Mouse (Mus musculus) megakaryocyte, embryonic 14.5 days (primary cell): ENCODE measurements around the gene Acap3. TPM values are rescaled to one million over a fixed set of nuclear protein-coding genes. Genes with fewer than 3 reads are reported as not detected.

Experiments used
- H3K27me3 ChIP-seq: replicated peaks from 2 replicates; pipeline ENCODE3; 2012; ENCODE audit warnings: inconsistent platforms
- H3K36me3 ChIP-seq: replicated peaks from 2 replicates; pipeline ENCODE3; 2012; ENCODE audit warnings: low read length, inconsistent platforms, mixed read lengths
- H3K4me1 ChIP-seq: 2 replicates; pipeline ENCODE4 v1.6.1; 2012; ENCODE audit warnings: inconsistent platforms
- H3K4me3 ChIP-seq: replicated peaks from 2 replicates; pipeline ENCODE3; 2012; ENCODE audit warnings: moderate library complexity, mild to moderate bottlenecking, inconsistent platforms
- H3K9me3 ChIP-seq: 2 replicates; pipeline ENCODE4 v1.6.1; 2012; ENCODE audit warnings: inconsistent platforms
- FLI1 ChIP-seq: IDR thresholded peaks from 2 replicates; pipeline ENCODE4 v1.6.1; 2012; ENCODE audit warnings: low read length, inconsistent platforms, mixed read lengths
- GATA1 ChIP-seq: IDR thresholded peaks from 3 replicates; pipeline ENCODE4 v1.6.1; 2012; ENCODE audit warnings: mixed read lengths, low read length, inconsistent platforms, borderline replicate concordance
- polyA plus RNA-seq: library from polyadenylated mRNA; stranded (reverse); fragments of >175 nt; gene quantifications from 2 replicates; pipeline ENCODE4 v1.2.3, GENCODE M21; 2012; ENCODE audit warnings: low replicate concordance; ENCODE audit not compliant: insufficient read depth

Acap3 gene
- polyA plus RNA-seq, 1 experiment: 33.2 TPM

GRCm38 (mm10) chr4:155908281-155908680 lies 16.7 kb downstream of the Acap3 start:
- Histone ChIP-seq H3K4me1 (peaks cover 16% of the 10 kb centered on the region), H3K27me3 (peaks cover 5% of the 10 kb centered on the region), H3K9me3 (no peaks in the 10 kb centered on the region), H3K36me3 (peaks cover 52% of the 10 kb centered on the region), H3K4me3 (no peak overlapping the region)
- TF ChIP-seq GATA1 (no peak), FLI1 (no peak)

- Histone ChIP-seq H3K9me3 (no peaks in the 10 kb centered on the region), H3K27me3 (peaks cover 5% of the 10 kb centered on the region), H3K4me1 (peaks cover 16% of the 10 kb centered on the region), H3K4me3 (no peak overlapping the region), H3K36me3 (peaks cover 47% of the 10 kb centered on the region)
- TF ChIP-seq FLI1 (no peak), GATA1 (no peak)
Measured at GRCm38 (mm10) chr4:155908751-155909150, 17.1 kb downstream of the Acap3 start.

- Histone ChIP-seq H3K4me3 (no peak overlapping the region), H3K36me3 (no peaks in the 10 kb centered on the region)
- TF ChIP-seq GATA1: no peak
- no peak for TF ChIP-seq FLI1
Measured at GRCm38 (mm10) chr4:155932031-155932430, 40.4 kb downstream of the Acap3 start.

GRCm38 (mm10) chr4:155943049-155943452 lies 51.4 kb downstream of the Acap3 start:
- peaks cover 21% of the 10 kb centered on the region for H3K36me3 ChIP-seq
- H3K4me1 ChIP-seq: peaks cover 37% of the 10 kb centered on the region
- peak overlapping the region; percentile 92 for H3K4me3 ChIP-seq
- H3K9me3 ChIP-seq: no peaks in the 10 kb centered on the region
- H3K27me3 ChIP-seq: peaks cover 10% of the 10 kb centered on the region
- no peak for TF ChIP-seq FLI1
- no peak for TF ChIP-seq GATA1

More at GRCm38 (mm10) chr4:155932031-155932430, 40.4 kb downstream of the Acap3 start:
- Histone ChIP-seq H3K4me1 (peaks cover 9% of the 10 kb centered on the region; the same call in 1 of the 2 replicates), H3K9me3 (no peaks in the 10 kb centered on the region), H3K27me3 (peaks cover 27% of the 10 kb centered on the region)

- Histone ChIP-seq H3K4me3 (peak within 1 kb of the TSS; percentile 92), H3K36me3 (peaks cover 28% of the 10 kb centered on the region), H3K4me1 (peaks cover 39% of the 10 kb centered on the region), H3K9me3 (no peaks in the 10 kb centered on the region), H3K27me3 (peaks cover 10% of the 10 kb centered on the region)
- TF ChIP-seq FLI1 (peak; percentile 98; the same call in 1 of the 2 replicates), GATA1 (no peak)
Measured at GRCm38 (mm10) chr4:155943534-155944249, 52.1 kb downstream of the Acap3 start, which contains the start of gene Ube2j2. Gene Ube2j2 (plus strand): TSS chr4:155943831.

GRCm38 (mm10) chr4:155944271-155944670 lies 52.6 kb downstream of the Acap3 start:
- TF ChIP-seq GATA1 (no peak), FLI1 (no peak)

GRCm38 (mm10) chr4:155947094-155947493 lies 55.5 kb downstream of the Acap3 start:
- peaks cover 62% of the 10 kb centered on the region for H3K36me3 ChIP-seq
- H3K4me3 ChIP-seq: no peak overlapping the region
- no peaks in the 10 kb centered on the region for H3K9me3 ChIP-seq
- H3K4me1 ChIP-seq: peaks cover 39% of the 10 kb centered on the region
- TF ChIP-seq FLI1 (no peak), GATA1 (no peak)
- H3K27me3 ChIP-seq: no peaks in the 10 kb centered on the region

More at GRCm38 (mm10) chr4:155944271-155944670, 52.6 kb downstream of the Acap3 start:
- peak overlapping the region; percentile 92 for H3K4me3 ChIP-seq
- peaks cover 34% of the 10 kb centered on the region for H3K36me3 ChIP-seq
- peaks cover 10% of the 10 kb centered on the region for H3K27me3 ChIP-seq
- no peaks in the 10 kb centered on the region for H3K9me3 ChIP-seq
- peaks cover 39% of the 10 kb centered on the region for H3K4me1 ChIP-seq

- TF ChIP-seq GATA1: no peak
- no peak for TF ChIP-seq FLI1
- Histone ChIP-seq H3K27me3 (no peaks in the 10 kb centered on the region), H3K36me3 (peaks cover 79% of the 10 kb centered on the region), H3K4me1 (peaks cover 4% of the 10 kb centered on the region), H3K9me3 (no peaks in the 10 kb centered on the region), H3K4me3 (no peak overlapping the region)
Measured at GRCm38 (mm10) chr4:155955491-155955890, 63.9 kb downstream of the Acap3 start.

Other genes starting within 250 kb of the Acap3 start
- gene Gm10563, start 246.4 kb upstream of the Acap3 start, polyA plus RNA-seq: not detected in 2 replicates
- gene Mmp23, start 238.4 kb upstream of the Acap3 start, polyA plus RNA-seq: 3.7 TPM in 1 of 2 replicates, not detected in the other
- gene Mib2, start 222.6 kb upstream of the Acap3 start, polyA plus RNA-seq: 45.2 and 94.9 TPM in 2 replicates
- gene Fndc10, start 197.5 kb upstream of the Acap3 start, polyA plus RNA-seq: 0.44 and 4.7 TPM in 2 replicates
- gene Ssu72, start 187.0 kb upstream of the Acap3 start, polyA plus RNA-seq: 37.1 and 112 TPM in 2 replicates
- gene Tmem240, start 157.0 kb upstream of the Acap3 start, polyA plus RNA-seq: 1.2 and 3.2 TPM in 2 replicates
- 11.3 and 20.5 TPM in 2 replicates for gene Atad3a, start 130.7 kb upstream of the Acap3 start, polyA plus RNA-seq
- gene Vwa1, start 117.1 kb upstream of the Acap3 start, polyA plus RNA-seq: 0.41 and 1.4 TPM in 2 replicates
- gene Tmem88b, start 105.9 kb upstream of the Acap3 start, polyA plus RNA-seq: 0.04 TPM in 1 of 2 replicates, not detected in the other
- gene Ankrd65, start 101.4 kb upstream of the Acap3 start, polyA plus RNA-seq: not detected in 2 replicates
- 10.2 and 29.9 TPM in 2 replicates for gene Mrpl20, start 88.9 kb upstream of the Acap3 start, polyA plus RNA-seq
- 8.4 and 15.4 TPM in 2 replicates for gene Ccnl2, start 79.3 kb upstream of the Acap3 start, polyA plus RNA-seq
- 60.6 and 341 TPM in 2 replicates for gene Aurkaip1, start 60.5 kb upstream of the Acap3 start, polyA plus RNA-seq
- 0.13 TPM in 1 of 2 replicates, not detected in the other for gene Mxra8, start 52.1 kb upstream of the Acap3 start, polyA plus RNA-seq
- gene Dvl1, start 44.4 kb upstream of the Acap3 start, polyA plus RNA-seq: 29.5 and 68.0 TPM in 2 replicates
- 0.22 and 1.7 TPM in 2 replicates for gene Tas1r3, start 28.5 kb upstream of the Acap3 start, polyA plus RNA-seq
- 1.5 and 3.5 TPM in 2 replicates for gene Cptp, start 22.4 kb upstream of the Acap3 start, polyA plus RNA-seq
- gene Ints11, start 22.3 kb upstream of the Acap3 start, polyA plus RNA-seq: 12.5 and 14.1 TPM in 2 replicates
- gene Pusl1, start within 50 bp of the Acap3 start, polyA plus RNA-seq: 99.4 and 450 TPM in 2 replicates
- gene Ube2j2, start 52.0 kb downstream of the Acap3 start, polyA plus RNA-seq: 90.8 and 106 TPM in 2 replicates
- gene C1qtnf12, start 70.5 kb downstream of the Acap3 start, polyA plus RNA-seq: 30.2 and 64.1 TPM in 2 replicates
- 3.3 and 5.3 TPM in 2 replicates for gene B3galt6, start 100.8 kb downstream of the Acap3 start, polyA plus RNA-seq
- gene Sdf4, start 101.0 kb downstream of the Acap3 start, polyA plus RNA-seq: 29.6 and 45.2 TPM in 2 replicates
- gene Tnfrsf4, start 122.0 kb downstream of the Acap3 start, polyA plus RNA-seq: 2.3 and 9.4 TPM in 2 replicates
- gene Tnfrsf18, start 134.3 kb downstream of the Acap3 start, polyA plus RNA-seq: 2.9 TPM in 1 of 2 replicates, not detected in the other
- gene Ttll10, start 167.6 kb downstream of the Acap3 start, polyA plus RNA-seq: not detected in 2 replicates
- gene 9430015G10Rik, start 218.2 kb downstream of the Acap3 start, polyA plus RNA-seq: 1.6 and 2.1 TPM in 2 replicates
- gene Rnf223, start 238.7 kb downstream of the Acap3 start, polyA plus RNA-seq: 0.83 and 1.3 TPM in 2 replicates